22 mouse cellular contexts compared by ENCODE assay signal in the genomic region with DNA sequence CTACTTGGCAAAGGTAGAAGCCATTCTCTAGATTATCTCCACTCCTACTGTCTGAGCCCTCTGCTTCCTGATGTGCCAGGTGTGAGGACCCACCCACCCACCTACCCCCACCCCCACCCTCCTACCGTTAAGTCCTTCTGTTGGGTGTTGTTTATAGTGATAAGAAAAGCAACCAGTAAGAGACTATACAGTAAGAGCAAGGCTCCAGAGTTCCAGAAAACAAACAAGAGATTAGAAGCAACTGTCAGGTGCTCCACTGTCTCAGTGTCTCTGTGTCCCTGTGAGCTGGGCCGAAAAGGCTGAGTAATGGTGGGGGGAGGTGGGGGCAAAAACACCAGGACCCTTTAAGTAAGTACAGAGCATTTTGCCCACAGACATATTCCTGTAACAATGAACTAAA. TPM values are rescaled to one million over a fixed set of nuclear protein-coding genes. Genes with fewer than 3 reads are reported as not detected.
"Had no signal": no experiment of that assay in that cellular context is flagged by ENCODE, and none has a peak within 500 bp of the region (broad histone marks: within the 10 kb centered on the region; RNA-seq: fewer than 3 reads in every experiment).

No protein-coding gene starts in this region.

- H3K9me3 ChIP-seq: limb, embryonic 13.5 days; midbrain, embryonic 12.5 days; stomach, embryonic 15.5 days had no signal

- ATAC-seq: hindbrain, embryonic 16.5 days; midbrain, embryonic 16.5 days had no signal

- H3K36me3 ChIP-seq: limb, embryonic 13.5 days; midbrain, embryonic 12.5 days; stomach, embryonic 15.5 days had no signal

- H3K4me1 ChIP-seq: stomach, embryonic 15.5 days had no signal

- DNase-seq: kidney, adult 18-20 months; kidney, postnatal 10 days; kidney, postnatal 4 days; left cerebral cortex, postnatal 4 days; lung, adult 18-20 months; lung, postnatal 36 days; right cerebral cortex, postnatal 14 days; thymus, adult 2 months; thymus, postnatal 36 days had no signal

- H3K27me3 ChIP-seq: stomach, embryonic 15.5 days had no signal

- H3K4me2 ChIP-seq: limb, embryonic 13.5 days; midbrain, embryonic 12.5 days; stomach, embryonic 15.5 days had no signal

- H3K27ac ChIP-seq: layer of hippocampus, adult 2 months; limb, embryonic 13.5 days; midbrain, embryonic 12.5 days; stomach, embryonic 15.5 days had no signal

- H3K4me3 ChIP-seq: layer of hippocampus, adult 2 months; limb, embryonic 13.5 days; midbrain, embryonic 12.5 days; stomach, embryonic 15.5 days had no signal

- H3K9ac ChIP-seq: limb, embryonic 13.5 days; midbrain, embryonic 12.5 days; stomach, embryonic 15.5 days had no signal

RNA-seq across cellular contexts. Expression of gene Spert, which starts 53.7 kb away (rescaled TPM):
- total RNA-seq: layer of hippocampus, adult 2 months; layer of hippocampus, postnatal 14 days; left cerebral cortex, adult 18-20 months; left cerebral cortex, postnatal 10 days; left cerebral cortex, postnatal 4 days; megakaryocyte, adult 5-6 weeks had no signal
- polyA plus RNA-seq: hindbrain, embryonic 16.5 days; intestine, embryonic 14.5 days; kidney, embryonic 14.5 days; limb, embryonic 13.5 days; lung, embryonic 16.5 days; midbrain, embryonic 12.5 days; midbrain, embryonic 16.5 days; stomach, embryonic 15.5 days had no signal
